ENCODE assay signal across 8 mouse cellular contexts in genomic region chr14:114854324-114855054, GRCm38 (mm10).
DNase-seq lines count a peak whose midpoint lies in the region; ATAC-seq and TF ChIP-seq lines count a peak whose summit lies in the region.

No protein-coding gene starts in this region.

- peak; percentile 18 for ATAC-seq in kidney, postnatal 0 days (replicated peaks; ENCODE audit: low FRiP score, low read depth)
- peak; percentile 50 for ATAC-seq in hindbrain, embryonic 13.5 days (ENCODE audit: low FRiP score)

- H3K27me3 ChIP-seq in kidney, postnatal 0 days (ENCODE audit: insufficient read depth, low read length) = no peaks in the 10 kb centered on the region
- no peaks in the 10 kb centered on the region for H3K27me3 ChIP-seq in hindbrain, embryonic 13.5 days
- peaks cover 6% of the 10 kb centered on the region; the same call in 1 of the 2 replicates for H3K27me3 ChIP-seq in midbrain, embryonic 10.5 days (ENCODE audit: low read depth, poor library complexity, severe bottlenecking)

- no peaks in the 10 kb centered on the region for H3K9me3 ChIP-seq in kidney, postnatal 0 days (replicated peaks; ENCODE audit: low read length)
- H3K9me3 ChIP-seq in hindbrain, embryonic 13.5 days = no peaks in the 10 kb centered on the region
- H3K9me3 ChIP-seq in midbrain, embryonic 10.5 days (replicated peaks) = no peaks in the 10 kb centered on the region

- H3K27ac ChIP-seq in kidney, postnatal 0 days = no peak overlapping the region
- no peak overlapping the region for H3K27ac ChIP-seq in hindbrain, embryonic 13.5 days
- peak overlapping the region; percentile 74 for H3K27ac ChIP-seq in midbrain, embryonic 10.5 days (replicated peaks)

- H3K4me3 ChIP-seq in kidney, postnatal 0 days (replicated peaks; ENCODE audit: low read depth, low read length) = no peak overlapping the region
- no peak overlapping the region for H3K4me3 ChIP-seq in hindbrain, embryonic 13.5 days
- H3K4me3 ChIP-seq in midbrain, embryonic 10.5 days = no peak overlapping the region

- peak overlapping the region; percentile 28; the same call in 1 of the 2 replicates for H3K4me2 ChIP-seq in kidney, postnatal 0 days (ENCODE audit: low read length)
- no peak overlapping the region for H3K4me2 ChIP-seq in hindbrain, embryonic 13.5 days

- peak; percentile 73 for DNase-seq in kidney, postnatal 0 days (ENCODE audit: low spot score)
- DNase-seq in kidney, postnatal 4 days = no peak
- peak; percentile 23 for DNase-seq in c-Kit-positive CD71-positive TER-119-negative erythroid progenitor cells, embryonic 14.5 days (ENCODE audit: low read depth)
- no peak for DNase-seq in midbrain, embryonic 10.5 days (ENCODE audit: low spot score)
- no peak for DNase-seq in B cell, adult 2 months
- DNase-seq in adrenal gland, postnatal 36 days = no peak
- DNase-seq in urinary bladder, postnatal 25 days (ENCODE audit: low spot score) = no peak

- no peaks in the 10 kb centered on the region for H3K36me3 ChIP-seq in kidney, postnatal 0 days (ENCODE audit: insufficient read depth, low read length)
- H3K36me3 ChIP-seq in hindbrain, embryonic 13.5 days = no peaks in the 10 kb centered on the region
- no peaks in the 10 kb centered on the region for H3K36me3 ChIP-seq in midbrain, embryonic 10.5 days

- peak; percentile 83 for TF ChIP-seq CTCF in kidney, postnatal 0 days (IDR thresholded peaks at IDR 0.05; ENCODE audit: low read depth)

- no peak overlapping the region for H3K9ac ChIP-seq in kidney, postnatal 0 days (ENCODE audit: low read depth, low read length)
- H3K9ac ChIP-seq in hindbrain, embryonic 13.5 days = no peak overlapping the region

- peaks cover 13% of the 10 kb centered on the region; the same call in 1 of the 2 replicates for H3K4me1 ChIP-seq in kidney, postnatal 0 days (replicated peaks; ENCODE audit: insufficient read depth, low read length)
- H3K4me1 ChIP-seq in hindbrain, embryonic 13.5 days (replicated peaks) = peaks cover 16% of the 10 kb centered on the region
- H3K4me1 ChIP-seq in midbrain, embryonic 10.5 days = peaks cover 37% of the 10 kb centered on the region

- 16% methylated on average over 9 of the region's 9 CpGs for WGBS in kidney, postnatal 0 days
- WGBS in hindbrain, embryonic 13.5 days = 30% methylated on average over 9 of the region's 9 CpGs
- WGBS in midbrain, embryonic 10.5 days = 29% methylated on average over 9 of the region's 9 CpGs

Comparison
In these comparisons a context has a peak if more than half of its experiments do, and no peak if none do; other contexts are left out.
1. DNase-seq: peak in kidney, postnatal 0 days (single experiment) and c-Kit-positive CD71-positive TER-119-negative erythroid progenitor cells, embryonic 14.5 days (single experiment); none in kidney, postnatal 4 days (0 of 2), midbrain, embryonic 10.5 days (single experiment), B cell, adult 2 months (0 of 2), adrenal gland, postnatal 36 days (0 of 2) and urinary bladder, postnatal 25 days (single experiment).